Mouse (Mus musculus): ENCODE measurements at regions not wholly inside any gene's neighbourhood (a gene's known extent, or its start where the extent isn't known, plus 50 kb on each side); places are given as distances from the start of the nearest gene placed in this dataset.
A peak's percentile ranks its signal among the peaks of the same experiment; 100 is the strongest.

- intact Hi-C loops (cut with DNase I) = no loop called here
- no peak for DNase-seq (ENCODE audit: low spot score in 2 of 2)
Measured at GRCm38 (mm10) chr13:72023666-72024065, 60.1 kb upstream of the Irx1 start.

GRCm38 (mm10) chr13:72043930-72044470, 80.5 kb upstream of the Irx1 start:
- intact Hi-C loops (cut with DNase I) = no loop called here
- no peak for DNase-seq (ENCODE audit: low spot score in 2 of 2)

- intact Hi-C loops (cut with DNase I) = no loop called here
- no peak for DNase-seq (ENCODE audit: low spot score in 2 of 2)
Measured at GRCm38 (mm10) chr13:72056469-72056868, 92.9 kb upstream of the Irx1 start.

GRCm38 (mm10) chr13:72061659-72062058, 98.1 kb upstream of the Irx1 start:
- intact Hi-C loops (cut with DNase I) = no loop called here
- no peak for DNase-seq (ENCODE audit: low spot score in 2 of 2)

GRCm38 (mm10) chr13:72063278-72063761, 99.8 kb upstream of the Irx1 start:
- DNase-seq (ENCODE audit: low spot score in 2 of 2) = no peak
- intact Hi-C loops (cut with DNase I) = no loop called here

- intact Hi-C loops (cut with DNase I) = no loop called here
- no peak for DNase-seq (ENCODE audit: low spot score in 2 of 2)
Measured at GRCm38 (mm10) chr13:72096585-72096984, 133.1 kb upstream of the Irx1 start.

GRCm38 (mm10) chr13:72097268-72097667, 133.7 kb upstream of the Irx1 start:
- intact Hi-C loops (cut with DNase I) = no loop called here
- DNase-seq (ENCODE audit: low spot score in 2 of 2) = no peak

- intact Hi-C loops (cut with DNase I) = no loop called here
- DNase-seq (ENCODE audit: low spot score in 2 of 2) = no peak
Measured at GRCm38 (mm10) chr13:72097811-72098210, 134.3 kb upstream of the Irx1 start.

- no peak for DNase-seq (ENCODE audit: low spot score in 2 of 2)
- intact Hi-C loops (cut with DNase I) = no loop called here
Measured at GRCm38 (mm10) chr13:72100741-72101140, 137.2 kb upstream of the Irx1 start.

- intact Hi-C loops (cut with DNase I) = no loop called here
- no peak for DNase-seq (ENCODE audit: low spot score in 2 of 2)
Measured at GRCm38 (mm10) chr13:72108666-72109065, 145.1 kb upstream of the Irx1 start.

GRCm38 (mm10) chr13:72113942-72114341, 150.4 kb upstream of the Irx1 start:
- intact Hi-C loops (cut with DNase I) = no loop called here
- DNase-seq (ENCODE audit: low spot score in 2 of 2) = no peak

- intact Hi-C loops (cut with DNase I) = no loop called here
- peak in 1 of 2 experiments; percentile 4 for DNase-seq (ENCODE audit: low spot score in 2 of 2)
Measured at GRCm38 (mm10) chr13:72114776-72115663, 151.5 kb upstream of the Irx1 start.

GRCm38 (mm10) chr13:72120467-72120866, 156.9 kb upstream of the Irx1 start:
- intact Hi-C loops (cut with DNase I) = no loop called here
- no peak for DNase-seq (ENCODE audit: low spot score in 2 of 2)

- intact Hi-C loops (cut with DNase I) = no loop called here
- no peak for DNase-seq (ENCODE audit: low spot score in 2 of 2)
Measured at GRCm38 (mm10) chr13:72120911-72121553, 157.5 kb upstream of the Irx1 start.

GRCm38 (mm10) chr13:72121554-72122229, 158.2 kb upstream of the Irx1 start:
- intact Hi-C loops (cut with DNase I) = no loop called here
- DNase-seq (ENCODE audit: low spot score in 2 of 2) = no peak

- intact Hi-C loops (cut with DNase I) = no loop called here
- no peak for DNase-seq (ENCODE audit: low spot score in 2 of 2)
Measured at GRCm38 (mm10) chr13:72122230-72122627, 158.7 kb upstream of the Irx1 start.

GRCm38 (mm10) chr13:72128306-72128705, 164.8 kb upstream of the Irx1 start:
- no peak for DNase-seq (ENCODE audit: low spot score in 2 of 2)
- intact Hi-C loops (cut with DNase I) = no loop called here

- intact Hi-C loops (cut with DNase I) = no loop called here
- DNase-seq (ENCODE audit: low spot score in 2 of 2) = no peak
Measured at GRCm38 (mm10) chr13:72131341-72131740, 167.8 kb upstream of the Irx1 start.

- intact Hi-C loops (cut with DNase I) = no loop called here
- no peak for DNase-seq (ENCODE audit: low spot score in 2 of 2)
Measured at GRCm38 (mm10) chr13:72134101-72134768, 170.7 kb upstream of the Irx1 start.

- DNase-seq (ENCODE audit: low spot score in 2 of 2) = no peak
- intact Hi-C loops (cut with DNase I) = no loop called here
Measured at GRCm38 (mm10) chr13:72166225-72166624, 202.7 kb upstream of the Irx1 start.
